Mouse (Mus musculus): ENCODE data around the gene Shisa9. TPM values are rescaled to one million over a fixed set of nuclear protein-coding genes. Genes with fewer than 3 reads are reported as not detected.
A peak's percentile ranks its signal among the peaks of the same experiment; 100 is the strongest.

Shisa9 gene
- polyA plus RNA-seq, 2 experiments, result 0.21 to 0.27 TPM

DNA sequence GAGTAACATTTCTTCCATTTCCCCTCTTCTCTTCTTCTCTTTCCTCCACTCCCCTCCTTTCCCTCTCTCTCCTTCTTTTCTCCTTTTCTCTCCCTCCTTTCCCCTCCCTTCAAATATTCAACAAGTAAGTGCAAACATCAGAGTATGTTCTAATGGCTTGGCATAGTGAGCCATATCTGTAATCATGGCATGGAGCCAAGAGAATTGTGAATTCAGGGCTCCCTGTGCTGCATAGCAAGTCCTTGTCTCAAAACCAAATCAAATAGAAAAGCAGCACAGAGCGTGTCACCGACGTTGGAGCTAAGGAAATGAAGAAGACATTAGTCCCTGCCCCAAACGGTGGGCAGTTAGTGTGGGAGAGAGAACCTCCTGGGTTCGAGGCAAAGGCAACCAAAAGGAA is 316.6 kb downstream of the Shisa9 start:
- Histone ChIP-seq H3K27ac (no peak overlapping the region), H3K4me3 (ENCODE audit: insufficient read depth in 1 of 2, low read depth in 2 of 2, low read length in 2 of 2) (no peak overlapping the region), H3K4me2 (ENCODE audit: low read depth) (no peak overlapping the region), H3K4me1 (replicated peaks; ENCODE audit: control insufficient read depth in 2 of 2, insufficient read depth in 2 of 2, low read length in 1 of 2) (no peaks in the 10 kb centered on the region; a peak in 1 of 4 replicates), H3K9me3 (ENCODE audit: control insufficient read depth, low read length) (no peaks in the 10 kb centered on the region), H3K36me3 (replicated peaks; ENCODE audit: control insufficient read depth, insufficient read depth, low read depth) (no peaks in the 10 kb centered on the region), H3K27me3 (ENCODE audit: control insufficient read depth, insufficient read depth, low read length) (no peaks in the 10 kb centered on the region), H3K9ac (replicated peaks) (no peak overlapping the region)
- no peak for DNase-seq (ENCODE audit: low read depth in 3 of 3, low spot score in 3 of 3)
- no peak for ATAC-seq (ENCODE audit: insufficient read depth)
- WGBS (ENCODE audit: insufficient replicate concordance), result 39% methylated on average over 5 of the region's 5 CpGs
- TF ChIP-seq EP300 (IDR thresholded peaks at IDR 0.05; ENCODE audit: low read depth), result no peak
- TF ChIP-seq CTCF (IDR thresholded peaks at IDR 0.05; ENCODE audit: low read depth), result no peak

DNA sequence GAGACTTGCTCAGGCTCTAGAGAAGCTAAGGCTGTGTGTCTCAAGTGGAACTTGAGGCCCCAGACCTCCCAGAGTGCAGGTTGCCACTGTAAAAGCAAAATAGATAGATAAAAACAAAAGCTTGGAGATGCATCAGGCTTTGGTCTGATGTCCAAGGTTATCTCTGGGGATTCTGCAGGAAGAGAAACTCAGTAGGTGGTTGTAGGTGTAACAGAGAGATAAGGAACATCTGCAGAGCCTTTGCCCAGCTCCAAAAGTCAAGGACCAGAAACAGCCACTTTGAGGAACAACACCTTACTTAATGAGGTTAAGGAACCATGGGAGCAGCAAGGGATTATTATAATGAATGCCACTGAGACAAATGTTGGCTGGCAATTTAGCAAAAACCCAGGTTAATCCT is 319.5 kb downstream of the Shisa9 start:
- Histone ChIP-seq H3K9ac (replicated peaks) (no peak overlapping the region), H3K27ac (no peak overlapping the region), H3K4me2 (ENCODE audit: low read depth) (no peak overlapping the region), H3K36me3 (replicated peaks; ENCODE audit: control insufficient read depth, insufficient read depth, low read depth) (no peaks in the 10 kb centered on the region), H3K27me3 (ENCODE audit: control insufficient read depth, insufficient read depth, low read length) (no peaks in the 10 kb centered on the region), H3K4me1 (replicated peaks; ENCODE audit: control insufficient read depth in 2 of 2, insufficient read depth in 2 of 2, low read length in 1 of 2) (peaks cover 4 to 10% of the 10 kb centered on the region in 2 experiments; a peak in 3 of 4 replicates), H3K9me3 (ENCODE audit: control insufficient read depth, low read length) (no peaks in the 10 kb centered on the region), H3K4me3 (ENCODE audit: insufficient read depth in 1 of 2, low read depth in 2 of 2, low read length in 2 of 2) (no peak overlapping the region)
- ATAC-seq (ENCODE audit: insufficient read depth), result no peak
- no peak for TF ChIP-seq EP300 (IDR thresholded peaks at IDR 0.05; ENCODE audit: low read depth)
- TF ChIP-seq CTCF (IDR thresholded peaks at IDR 0.05; ENCODE audit: low read depth), result no peak
- no peak for DNase-seq (ENCODE audit: low read depth in 3 of 3, low spot score in 3 of 3)

- peak; percentile 0 to 20 (median 15) for DNase-seq (ENCODE audit: low read depth in 3 of 3, low spot score in 3 of 3)
- H3K4me3 ChIP-seq (ENCODE audit: insufficient read depth in 1 of 2, low read depth in 2 of 2, low read length in 2 of 2), result no peak overlapping the region
- H3K9me3 ChIP-seq (ENCODE audit: control insufficient read depth, low read length), result no peaks in the 10 kb centered on the region
- H3K36me3 ChIP-seq (replicated peaks; ENCODE audit: control insufficient read depth, insufficient read depth, low read depth), result no peaks in the 10 kb centered on the region
- H3K4me1 ChIP-seq (replicated peaks; ENCODE audit: control insufficient read depth in 2 of 2, insufficient read depth in 2 of 2, low read length in 1 of 2), result peaks cover 4 to 10% of the 10 kb centered on the region in 2 experiments; a peak in 3 of 4 replicates
- H3K27ac ChIP-seq, result no peak overlapping the region
- no peaks in the 10 kb centered on the region for H3K27me3 ChIP-seq (ENCODE audit: control insufficient read depth, insufficient read depth, low read length)
- peak; percentile 69 for ATAC-seq (ENCODE audit: insufficient read depth)
- WGBS (ENCODE audit: insufficient replicate concordance), result 19% methylated on average over 3 of the region's 3 CpGs
- H3K9ac ChIP-seq (replicated peaks), result no peak overlapping the region
- TF ChIP-seq CTCF (IDR thresholded peaks at IDR 0.05; ENCODE audit: low read depth), result no peak
- peak; percentile 58 for TF ChIP-seq EP300 (IDR thresholded peaks at IDR 0.05; ENCODE audit: low read depth)
- no peak overlapping the region for H3K4me2 ChIP-seq (ENCODE audit: low read depth)
Measured at GRCm38 (mm10) chr16:12307318-12307965, 323.5 kb downstream of the Shisa9 start.

DNA sequence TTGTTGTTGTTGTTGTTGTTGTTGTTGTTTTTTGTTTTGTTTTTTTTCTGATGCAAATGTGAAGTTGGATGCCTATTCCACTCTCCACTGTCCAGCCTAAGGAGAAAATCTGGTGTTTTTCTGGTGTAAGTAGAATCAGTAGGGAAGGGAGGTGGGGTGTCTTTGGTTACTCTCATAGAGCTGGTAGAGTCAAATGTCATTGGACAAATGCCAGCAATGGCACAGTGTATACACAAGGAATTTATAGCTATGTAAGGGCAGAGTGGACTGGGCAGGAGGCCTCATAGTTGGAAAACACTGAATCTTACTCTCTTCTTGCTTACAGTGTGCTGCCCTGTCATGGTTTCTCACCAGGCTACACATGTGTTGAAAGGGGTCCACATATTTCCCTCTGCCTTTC is 325.9 kb downstream of the Shisa9 start:
- Histone ChIP-seq H3K9ac (replicated peaks) (no peak overlapping the region), H3K4me2 (ENCODE audit: low read depth) (no peak overlapping the region), H3K36me3 (replicated peaks; ENCODE audit: control insufficient read depth, insufficient read depth, low read depth) (no peaks in the 10 kb centered on the region), H3K4me1 (replicated peaks; ENCODE audit: control insufficient read depth in 2 of 2, insufficient read depth in 2 of 2, low read length in 1 of 2) (peaks cover 4 to 10% of the 10 kb centered on the region in 2 experiments; a peak in 3 of 4 replicates), H3K4me3 (ENCODE audit: insufficient read depth in 1 of 2, low read depth in 2 of 2, low read length in 2 of 2) (no peak overlapping the region), H3K9me3 (ENCODE audit: control insufficient read depth, low read length) (no peaks in the 10 kb centered on the region), H3K27ac (no peak overlapping the region), H3K27me3 (ENCODE audit: control insufficient read depth, insufficient read depth, low read length) (no peaks in the 10 kb centered on the region)
- no peak for TF ChIP-seq CTCF (IDR thresholded peaks at IDR 0.05; ENCODE audit: low read depth)
- no peak for TF ChIP-seq EP300 (IDR thresholded peaks at IDR 0.05; ENCODE audit: low read depth)
- DNase-seq (ENCODE audit: low read depth in 3 of 3, low spot score in 3 of 3), result no peak
- ATAC-seq (ENCODE audit: insufficient read depth), result no peak

DNA sequence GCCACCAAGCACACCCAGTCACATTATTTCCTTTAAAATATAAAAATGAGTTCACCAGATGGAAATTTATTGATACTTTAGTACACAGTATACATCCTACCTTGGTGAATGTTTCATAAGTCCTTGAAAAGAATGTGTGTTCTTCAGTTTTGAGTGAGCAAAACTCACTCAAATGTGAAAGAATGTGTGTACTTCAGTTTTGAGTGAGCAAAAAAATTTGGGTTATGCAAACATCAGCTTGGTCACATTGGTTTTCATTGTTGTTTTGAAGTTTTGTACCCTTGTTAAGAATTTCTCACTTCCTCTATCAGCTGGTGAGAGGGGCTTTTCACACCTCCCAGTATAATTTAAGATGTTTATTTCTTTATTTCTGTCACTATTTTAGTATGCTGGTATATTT is 331.7 kb downstream of the Shisa9 start:
- H3K36me3 ChIP-seq (replicated peaks; ENCODE audit: control insufficient read depth, insufficient read depth, low read depth), result no peaks in the 10 kb centered on the region
- no peak for TF ChIP-seq CTCF (IDR thresholded peaks at IDR 0.05; ENCODE audit: low read depth)
- TF ChIP-seq EP300 (IDR thresholded peaks at IDR 0.05; ENCODE audit: low read depth), result no peak
- no peak for ATAC-seq (ENCODE audit: insufficient read depth)

More for the DNA sequence above, 331.7 kb downstream of the Shisa9 start:
- no peak overlapping the region for H3K9ac ChIP-seq (replicated peaks)
- no peak for DNase-seq (ENCODE audit: low read depth in 3 of 3, low spot score in 3 of 3)
- H3K4me1 ChIP-seq (replicated peaks; ENCODE audit: control insufficient read depth in 2 of 2, insufficient read depth in 2 of 2, low read length in 1 of 2), result no peaks in the 10 kb centered on the region
- no peak overlapping the region for H3K4me3 ChIP-seq (ENCODE audit: insufficient read depth in 1 of 2, low read depth in 2 of 2, low read length in 2 of 2)
- H3K9me3 ChIP-seq (ENCODE audit: control insufficient read depth, low read length), result no peaks in the 10 kb centered on the region
- H3K27ac ChIP-seq, result no peak overlapping the region
- H3K4me2 ChIP-seq (ENCODE audit: low read depth), result no peak overlapping the region
- no peaks in the 10 kb centered on the region for H3K27me3 ChIP-seq (ENCODE audit: control insufficient read depth, insufficient read depth, low read length)

Other genes starting within 250 kb of the Shisa9 start
- gene Cpped1, start 74.7 kb upstream of the Shisa9 start, polyA plus RNA-seq (2012; rRNA removed), result 5.0 and 6.1 TPM in 2 replicates
- 13.0 TPM in 2 replicates for gene Cpped1, start 74.7 kb upstream of the Shisa9 start, polyA plus RNA-seq (2014; fragmentation: Nextera tagmentation; extraction: Ambion mirVana)

Data from liver, embryonic 14.5 days (tissue).